ENCODE assay signal across 9 mouse cellular contexts in the genomic region with DNA sequence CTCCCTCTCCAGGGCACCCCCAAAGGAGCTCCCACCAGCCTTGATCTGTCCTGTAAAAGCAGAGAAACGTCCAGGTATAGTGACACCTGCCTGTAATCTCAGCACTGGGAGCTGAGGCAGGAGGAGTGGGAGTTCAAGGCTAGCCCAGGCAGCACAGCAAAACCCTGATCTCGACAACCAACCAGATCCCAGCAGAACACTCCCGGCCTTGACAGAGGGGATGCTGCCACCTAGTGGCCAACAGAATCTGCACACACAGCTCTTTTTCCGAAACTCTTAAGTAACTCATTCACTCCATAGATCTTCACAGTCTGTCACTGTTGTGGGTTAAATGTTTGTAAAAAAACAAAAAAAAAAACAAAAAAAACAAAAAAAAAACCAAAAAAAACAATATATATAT. TPM values are rescaled to one million over a fixed set of nuclear protein-coding genes. Genes with fewer than 3 reads are reported as not detected.
A peak's percentile ranks its signal among the peaks of the same experiment; 100 is the strongest.
DNase-seq lines count a peak whose midpoint lies in the region; ATAC-seq and TF ChIP-seq lines count a peak whose summit lies in the region.
"Had no signal": no experiment of that assay in that cellular context is flagged by ENCODE, and none has a peak within 500 bp of the region (broad histone marks: within the 10 kb centered on the region; RNA-seq: fewer than 3 reads in every experiment).

No protein-coding gene starts in this region.

- intact Hi-C loops in heart, postnatal 36 days (cut with DNase I) = loop anchor here (1.0 kb wide), 2 partner anchors 92 to 102 kb away; no protein-coding TSS in a partner anchor

- 5% methylated on average over 4 of the region's 4 CpGs for WGBS in forebrain, embryonic 11.5 days

- H3K27me3 ChIP-seq in forebrain, embryonic 11.5 days (ENCODE audit: control insufficient read depth, insufficient read depth, low read length) = no peaks in the 10 kb centered on the region

- no peak overlapping the region for H3K4me3 ChIP-seq in ES-E14 (ENCODE audit: insufficient read depth in 1 of 2, low read depth in 1 of 2, low read length in 2 of 2, poor library complexity in 1 of 2, severe bottlenecking in 1 of 2)
- H3K4me3 ChIP-seq in forebrain, embryonic 11.5 days (ENCODE audit: low read depth, low read length) = no peak overlapping the region

- peak; percentile 70; the same call in 1 of the 2 replicates for ATAC-seq in forebrain, embryonic 11.5 days (replicated peaks; ENCODE audit: low FRiP score)

- no peak overlapping the region for H3K9ac ChIP-seq in ES-E14 (ENCODE audit: insufficient read depth, low read depth, low read length, poor library complexity, severe bottlenecking)
- H3K9ac ChIP-seq in forebrain, embryonic 11.5 days (ENCODE audit: low read length) = no peak overlapping the region

- in situ Hi-C loops in ES-E14 (cut with MboI; ENCODE audit: low sequenced_read_pairs in 2 of 2, unreplicated experiment in 2 of 2) = no loop called here

- H3K9me3 ChIP-seq in ES-E14 (ENCODE audit: control insufficient read depth, insufficient read depth, low read depth, low read length) = no peaks in the 10 kb centered on the region
- no peaks in the 10 kb centered on the region for H3K9me3 ChIP-seq in forebrain, embryonic 11.5 days (ENCODE audit: control insufficient read depth, low read length)

- H3K36me3 ChIP-seq in ES-E14 (ENCODE audit: control insufficient read depth, insufficient read depth, low read length, poor library complexity, severe bottlenecking) = no peaks in the 10 kb centered on the region
- H3K36me3 ChIP-seq in forebrain, embryonic 11.5 days (ENCODE audit: control insufficient read depth, insufficient read depth, low read length) = no peaks in the 10 kb centered on the region

- H3K4me1 ChIP-seq in ES-E14 (ENCODE audit: control insufficient read depth in 2 of 2, insufficient read depth in 2 of 2, low read length in 2 of 2, poor library complexity in 1 of 2) = no peaks in the 10 kb centered on the region; a peak in 1 of 4 replicates
- no peaks in the 10 kb centered on the region for H3K4me1 ChIP-seq in forebrain, embryonic 11.5 days (replicated peaks; ENCODE audit: control insufficient read depth, insufficient read depth, low read length)

- H3K4me2 ChIP-seq in forebrain, embryonic 11.5 days (ENCODE audit: low read depth, low read length, severe bottlenecking) = no peak overlapping the region

- H3K27ac ChIP-seq in ES-E14 (ENCODE audit: insufficient read depth, low read depth, low read length, poor library complexity, severe bottlenecking) = no peak overlapping the region
- H3K27ac ChIP-seq in forebrain, embryonic 11.5 days (ENCODE audit: low read depth, low read length) = no peak overlapping the region

- DNase-seq in ES-E14 (ENCODE audit: low read depth, low spot score) = peak; percentile 79
- DNase-seq in c-Kit-positive CD71-positive TER-119-negative erythroid progenitor cells, embryonic 14.5 days (ENCODE audit: low read depth) = peak; percentile 41
- DNase-seq in forebrain, embryonic 11.5 days (ENCODE audit: low spot score) = peak; percentile 87
- DNase-seq in heart, postnatal 36 days = peak; percentile 76 to 84
- peak; percentile 61 to 92 for DNase-seq in layer of hippocampus, adult 18-20 months (ENCODE audit: low spot score in 2 of 2)
- DNase-seq in lung, postnatal 14 days = peak; percentile 86
- peak; percentile 48 for DNase-seq in retina, adult 2 months (ENCODE audit: low read depth, low spot score)
- DNase-seq in thymus, postnatal 14 days = peak; percentile 84

TF ChIP-seq in ES-E14, 5 proteins besides CTCF, POLR2A, EP300 and RAD21:
- TF ChIP-seq HCFC1 (IDR thresholded peaks at IDR 0.05; ENCODE audit: borderline replicate concordance, insufficient read depth, low read length) (no peak), MAFK (IDR thresholded peaks at IDR 0.05; ENCODE audit: insufficient read depth, low read depth, low read length) (peak; percentile 97), ZC3H11A (IDR thresholded peaks at IDR 0.05; ENCODE audit: borderline replicate concordance, low read depth, low read length) (peak; percentile 75; the same call in 1 of the 2 replicates), ZNF384 (IDR thresholded peaks at IDR 0.05; ENCODE audit: low read depth, low read length) (no peak)

RNA-seq across cellular contexts. Expression of a gene that starts 12.2 kb away (rescaled TPM):
- 1.1 and 1.2 TPM in 2 replicates for total RNA-seq in ES-E14 (2012; rRNA removed)
- 2.8 TPM in 2 replicates for polyA plus RNA-seq in forebrain, embryonic 11.5 days (2014; fragmentation: Nextera tagmentation; extraction: Ambion mirVana)
- total RNA-seq in heart, postnatal 36 days (2021) = 10 to 100 TPM; 11.3 to 13.4 TPM
- total RNA-seq in layer of hippocampus, adult 18-20 months (2021) = 100 to 1,000 TPM; 141 to 144 TPM

RNA-seq across cellular contexts. Expression of a gene that starts 28.3 kb away (rescaled TPM):
- 11.5 and 19.3 TPM in 2 replicates for total RNA-seq in ES-E14 (2012; rRNA removed)
- polyA plus RNA-seq in forebrain, embryonic 11.5 days (2014; fragmentation: Nextera tagmentation; extraction: Ambion mirVana) = 20.6 and 20.7 TPM in 2 replicates
- 1 to 10 TPM; 6.1 to 7.3 TPM for total RNA-seq in heart, postnatal 36 days (2021)
- 10 to 100 TPM; 10.3 to 12.7 TPM for total RNA-seq in layer of hippocampus, adult 18-20 months (2021)

RNA-seq across cellular contexts. Expression of a gene that starts 42.4 kb away (rescaled TPM):
- total RNA-seq in ES-E14 (2012; rRNA removed) = 0.53 and 0.71 TPM in 2 replicates
- 1.9 and 2.5 TPM in 2 replicates for polyA plus RNA-seq in forebrain, embryonic 11.5 days (2014; fragmentation: Nextera tagmentation; extraction: Ambion mirVana)
- not detected for total RNA-seq in heart, postnatal 36 days (2021)
- total RNA-seq in layer of hippocampus, adult 18-20 months (2021) = 10 to 100 TPM; 71.2 to 76.5 TPM
- polyA plus RNA-seq: heart, embryonic 14.5 days had no signal

Comparison
In these comparisons a context has a peak if more than half of its experiments do, and no peak if none do; other contexts are left out.
1. RNA of a gene that starts 12.2 kb away (total RNA-seq): 141 to 144 TPM in layer of hippocampus, adult 18-20 months; 11.3 to 13.4 TPM in heart, postnatal 36 days and 1.1 to 1.2 TPM in ES-E14; every median in the first group is over 4 times any median in the second.
2. RNA of a gene that starts 42.4 kb away (total RNA-seq): 71.2 to 76.5 TPM in layer of hippocampus, adult 18-20 months; 0.53 to 0.71 TPM in ES-E14 and not detected in heart, postnatal 36 days; every median in the first group is over 10 times any median in the second.
3. Peak in every context shown above with its lines, with median percentiles within 50 percentile points of each other: DNase-seq.